Mouse (Mus musculus) 3T3-L1 (cell line): ENCODE measurements around the gene Gnmt.

ENCODE experiments used
- DNase-seq: peaks from one replicate; pipeline ENCODE4 v3.0.0-alpha.2; 2015; ENCODE audit warnings: low read depth, low spot score

Gnmt gene

DNA sequence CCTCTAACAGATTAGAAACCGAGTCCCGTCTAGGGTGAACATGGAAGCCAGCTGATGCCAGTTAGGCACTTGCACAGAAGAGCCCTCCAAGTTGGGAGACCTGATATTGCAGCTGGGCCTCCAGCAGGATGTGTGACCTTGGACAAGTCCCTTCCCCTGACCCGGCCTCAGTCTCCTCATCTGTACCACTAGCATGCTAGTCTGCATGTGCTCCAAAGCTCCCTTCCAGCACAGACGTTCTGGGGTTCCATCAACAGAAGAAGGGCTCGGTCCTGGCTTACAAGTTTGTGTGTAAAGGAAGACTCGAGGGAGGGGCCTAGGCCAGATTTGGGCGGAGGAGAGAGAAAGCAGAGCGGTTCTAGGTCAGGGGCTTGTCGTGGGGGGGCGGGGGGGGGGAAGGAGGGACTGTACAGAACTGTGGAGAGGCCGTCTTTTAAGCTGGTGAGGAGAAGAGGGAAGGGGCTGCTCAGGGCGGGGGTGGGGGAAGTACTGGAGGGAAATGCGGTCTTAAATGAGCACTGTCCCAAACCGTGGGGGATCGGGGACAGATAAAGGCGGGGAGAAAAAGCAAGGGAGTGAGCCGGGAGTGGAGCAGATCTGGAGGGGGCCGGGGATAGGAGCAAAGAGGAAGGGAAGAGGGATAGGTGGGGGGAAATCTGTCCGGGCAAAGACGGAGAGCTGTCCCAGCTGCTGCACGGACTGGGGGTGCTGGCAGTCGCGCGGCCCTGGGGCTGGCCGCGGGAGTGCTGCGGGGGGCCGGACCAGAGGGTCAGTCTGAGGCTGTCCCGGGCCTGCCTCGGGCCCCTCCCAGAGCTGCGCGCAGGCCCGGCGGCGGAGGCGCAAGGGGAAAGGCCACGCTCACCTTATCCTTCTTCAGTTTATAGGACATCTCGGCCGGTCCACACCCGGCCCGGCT is 24.7 kb downstream of the Gnmt start:
- peak; percentile 23 for DNase-seq

DNA sequence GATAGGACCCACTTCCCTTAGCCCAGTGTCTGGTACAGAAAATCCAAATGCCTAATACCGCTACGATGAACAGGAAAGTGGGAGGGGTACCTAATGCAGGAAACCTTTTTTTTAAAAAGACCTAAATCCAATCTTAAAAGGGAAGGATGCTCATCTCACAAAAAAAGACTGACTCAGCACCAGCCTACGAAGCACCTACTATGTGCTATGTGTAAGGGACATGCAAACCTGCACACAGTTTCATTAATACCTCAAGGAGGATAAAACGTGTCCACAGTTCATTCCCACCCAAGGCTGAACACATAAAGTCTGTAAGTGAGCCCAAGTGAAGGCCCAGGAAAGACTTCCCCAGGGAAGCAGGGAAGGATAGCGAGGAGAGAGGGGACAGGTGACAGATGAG is 26.5 kb downstream of the Gnmt start:
- DNase-seq, result no peak

DNA sequence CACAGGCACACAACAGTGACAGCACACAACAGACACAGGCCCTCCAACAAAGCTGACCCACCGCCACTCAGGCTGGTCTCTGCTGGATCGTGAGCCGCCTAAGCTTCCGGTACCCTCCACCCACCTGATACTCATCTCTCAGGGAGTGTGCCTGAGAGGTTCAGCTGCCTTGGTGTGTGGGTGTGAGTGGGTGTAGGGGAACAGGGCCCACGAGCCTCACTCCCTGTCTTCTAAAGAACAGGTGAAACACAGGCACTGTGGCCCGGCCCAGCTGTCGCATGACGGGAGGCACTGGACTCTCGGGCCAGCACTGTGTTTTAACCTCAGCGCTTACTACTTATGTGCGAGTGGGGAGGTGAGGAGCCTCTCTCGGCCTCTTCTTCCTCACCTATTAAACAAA is 26.9 kb downstream of the Gnmt start:
- DNase-seq, result no peak

DNA sequence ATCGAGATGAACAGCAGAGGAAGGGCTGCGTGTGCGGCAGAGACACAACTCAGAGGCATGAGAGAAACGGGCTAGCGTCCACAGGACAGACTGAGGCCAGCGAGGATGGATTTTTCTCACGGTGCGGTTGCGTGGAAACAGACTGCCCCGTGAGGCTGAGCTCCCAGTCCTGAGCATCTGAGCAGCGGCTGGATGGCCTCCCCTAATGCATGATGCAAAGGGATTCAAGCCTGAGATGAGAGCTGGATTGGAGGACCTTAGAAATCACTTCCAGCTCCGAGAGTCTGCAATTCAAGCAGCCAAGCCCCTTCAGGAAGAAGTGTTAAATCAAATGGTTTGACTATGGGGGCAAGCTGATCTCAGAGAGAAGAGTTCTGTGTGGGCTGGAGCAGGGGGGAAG is 27.5 kb downstream of the Gnmt start:
- DNase-seq, result no peak

DNA sequence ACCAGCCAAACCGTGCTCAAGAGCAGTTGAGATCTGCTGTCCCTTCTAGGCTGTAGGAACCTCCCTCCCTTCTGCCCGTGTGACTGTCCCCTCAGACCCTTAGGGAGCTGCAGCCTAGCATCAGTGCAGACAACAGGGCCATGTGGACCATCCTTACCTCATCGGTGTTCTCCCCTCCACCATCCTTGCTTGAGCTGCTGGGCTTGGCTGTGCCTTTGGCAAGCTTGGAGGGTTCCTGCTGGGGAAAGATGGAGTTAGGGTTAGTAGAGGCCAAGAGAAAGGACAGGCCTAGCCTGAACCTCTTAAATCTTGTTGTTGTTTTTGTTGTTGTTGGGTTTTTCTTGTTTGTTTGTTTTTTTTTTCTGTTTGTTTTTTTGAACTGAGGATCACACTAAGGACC is 29.1 kb downstream of the Gnmt start:
- DNase-seq, result no peak

DNA sequence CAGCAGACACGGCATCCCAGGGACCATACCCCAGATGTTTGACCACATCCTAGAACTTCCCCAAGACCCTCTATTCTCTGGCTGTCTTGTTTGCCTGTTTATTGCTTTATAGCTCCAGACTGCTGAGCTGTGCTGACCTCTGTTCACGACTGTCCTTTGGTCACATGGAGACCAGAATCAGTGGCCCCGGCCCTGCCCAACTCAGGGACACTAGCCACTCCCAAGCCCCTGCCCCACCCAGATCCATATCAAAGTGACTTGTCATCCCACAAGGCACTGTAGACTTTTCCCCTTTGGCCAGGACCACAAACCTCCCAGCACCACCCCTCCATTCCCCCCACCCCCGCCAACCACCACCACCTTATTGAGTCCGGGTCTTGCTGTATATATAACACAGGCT is 29.7 kb downstream of the Gnmt start:
- no peak for DNase-seq

DNA sequence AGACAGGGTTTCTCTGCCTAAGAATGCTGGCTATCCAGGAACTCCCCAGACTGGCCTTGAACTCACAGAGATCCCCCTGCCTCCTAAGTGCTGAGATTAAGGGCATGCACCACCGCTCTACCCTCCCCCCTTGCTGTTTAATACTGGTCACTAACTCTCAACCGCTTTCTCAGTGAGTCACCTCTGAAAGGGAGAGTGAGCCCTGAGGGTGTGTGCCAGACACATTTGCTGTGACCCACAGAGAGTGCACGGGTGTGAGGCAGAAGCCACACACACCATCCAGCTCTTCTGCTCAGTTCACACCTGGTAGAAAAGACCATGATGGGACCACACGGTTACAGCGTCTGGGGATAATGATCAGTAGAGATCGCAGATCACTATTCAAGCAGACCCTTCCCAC is 30.5 kb downstream of the Gnmt start:
- DNase-seq, result peak; percentile 80

DNA sequence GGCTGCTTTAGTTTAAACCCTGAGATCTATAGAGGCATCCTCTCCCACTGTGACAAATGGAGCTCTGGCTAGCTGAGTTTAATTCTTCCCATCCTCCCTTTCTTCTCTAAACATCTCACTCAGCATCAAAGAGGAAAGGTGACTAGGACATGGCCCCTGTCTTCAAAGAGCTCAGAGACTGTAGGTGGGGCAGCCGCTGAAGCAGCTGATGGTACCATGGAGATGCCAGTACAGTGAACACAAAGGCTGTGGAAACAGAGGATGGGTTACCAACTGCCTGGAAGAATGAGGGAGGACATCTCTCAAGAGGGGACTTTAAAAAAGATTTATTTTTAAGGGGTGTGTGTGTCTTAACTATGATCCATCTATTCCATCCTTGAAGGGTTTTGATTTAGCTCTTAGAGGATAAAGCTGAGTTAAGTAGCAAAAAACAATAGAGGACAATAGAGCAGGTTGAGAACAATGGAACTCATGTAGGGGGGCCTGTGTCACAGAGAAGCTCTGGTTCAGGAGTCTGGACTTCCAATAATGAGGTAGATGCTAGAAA is 34.4 kb downstream of the Gnmt start:
- no peak for DNase-seq

DNA sequence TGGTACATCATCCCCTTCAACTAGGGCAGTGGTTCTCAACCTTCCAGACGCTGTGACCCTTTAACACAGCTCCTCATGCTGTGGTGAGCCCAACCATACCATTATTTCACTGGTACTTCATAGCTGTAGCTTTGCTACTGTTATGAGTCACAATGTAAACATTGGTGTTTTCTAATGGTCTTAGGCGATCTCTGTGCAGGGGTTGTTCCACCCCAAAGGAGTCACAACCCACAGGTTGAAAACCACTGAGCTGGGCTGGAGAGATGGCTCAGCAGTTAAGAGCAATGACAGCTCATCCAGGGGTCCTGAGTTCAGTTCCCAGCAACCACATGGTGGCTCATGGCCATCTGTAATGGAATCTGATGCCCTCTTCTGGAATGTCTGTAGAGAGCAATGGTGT is 37.6 kb downstream of the Gnmt start:
- DNase-seq, result peak; percentile 75

DNA sequence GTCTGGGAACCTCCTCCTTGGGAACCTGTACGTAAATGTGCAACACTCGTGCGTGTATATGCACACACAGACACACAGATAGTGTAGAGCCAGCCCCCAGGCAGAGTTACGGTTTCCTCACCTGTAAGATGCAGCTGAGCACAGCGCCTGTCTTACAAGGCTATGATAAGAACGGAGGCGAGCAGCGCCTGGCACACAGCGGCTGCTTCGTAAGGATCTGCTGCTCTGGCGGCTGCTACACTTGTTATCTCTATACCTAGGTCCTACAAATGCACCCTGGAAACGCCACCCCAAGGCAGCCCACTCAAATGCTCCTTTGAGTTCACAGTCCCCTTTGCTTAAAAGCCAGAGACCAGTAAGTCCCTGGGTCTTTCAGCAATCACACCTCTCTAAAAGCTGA is 38.3 kb downstream of the Gnmt start:
- DNase-seq, result no peak

DNA sequence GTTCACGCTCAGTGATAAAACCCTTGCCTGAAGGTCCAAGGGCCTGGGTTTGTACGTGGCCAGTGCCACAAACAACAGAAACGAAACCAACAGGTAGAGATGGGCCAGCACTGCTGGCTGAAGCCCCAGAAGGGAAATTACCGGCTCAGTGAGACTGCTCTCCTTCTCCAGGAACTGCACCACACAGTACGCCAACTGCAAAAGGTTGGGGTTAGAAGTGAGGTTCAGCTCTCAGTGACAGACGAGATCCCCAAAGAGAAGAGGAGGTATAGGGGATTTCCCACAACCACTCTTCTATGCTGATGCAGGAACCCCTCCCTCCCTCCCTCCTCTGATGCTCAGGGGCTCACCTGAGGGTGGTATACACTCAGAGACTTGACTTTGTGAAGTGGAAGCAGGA is 43.1 kb downstream of the Gnmt start:
- no peak for DNase-seq

DNA sequence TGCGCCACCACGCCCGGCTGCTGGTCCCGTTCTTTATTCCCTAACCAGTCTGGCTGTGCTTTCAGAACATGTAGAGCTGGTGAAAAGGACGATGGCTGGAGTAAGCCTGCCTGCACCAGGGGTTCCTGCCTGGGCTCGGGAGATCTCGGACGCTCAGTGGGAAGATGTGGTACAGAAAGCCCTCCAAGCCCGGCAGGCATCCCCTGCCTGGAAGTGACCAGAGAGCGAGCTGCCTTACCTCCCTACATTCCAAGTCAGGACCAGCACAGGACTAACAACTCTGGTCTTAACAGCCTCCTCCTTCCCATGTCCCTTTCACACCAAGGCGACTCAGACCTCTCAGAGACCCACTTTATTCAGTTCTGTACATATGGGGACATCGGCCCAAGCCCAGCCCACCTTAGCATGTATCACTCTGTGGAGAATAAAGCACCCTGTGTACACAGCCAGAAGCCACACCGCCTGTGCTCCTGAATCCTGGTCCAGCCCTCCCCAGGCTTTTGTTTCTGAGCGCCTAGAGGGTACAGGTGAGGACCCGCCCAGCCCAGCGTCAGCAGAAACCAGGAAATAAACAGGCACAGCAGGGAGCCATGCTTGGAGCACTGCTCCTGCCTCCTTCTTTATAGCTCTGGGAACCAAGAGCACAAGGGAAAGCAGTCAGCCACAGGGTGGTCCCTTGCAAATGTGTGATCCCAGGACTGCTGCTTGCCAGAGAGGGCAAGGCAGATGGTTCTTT is 46.1 kb downstream of the Gnmt start:
- no peak for DNase-seq

DNA sequence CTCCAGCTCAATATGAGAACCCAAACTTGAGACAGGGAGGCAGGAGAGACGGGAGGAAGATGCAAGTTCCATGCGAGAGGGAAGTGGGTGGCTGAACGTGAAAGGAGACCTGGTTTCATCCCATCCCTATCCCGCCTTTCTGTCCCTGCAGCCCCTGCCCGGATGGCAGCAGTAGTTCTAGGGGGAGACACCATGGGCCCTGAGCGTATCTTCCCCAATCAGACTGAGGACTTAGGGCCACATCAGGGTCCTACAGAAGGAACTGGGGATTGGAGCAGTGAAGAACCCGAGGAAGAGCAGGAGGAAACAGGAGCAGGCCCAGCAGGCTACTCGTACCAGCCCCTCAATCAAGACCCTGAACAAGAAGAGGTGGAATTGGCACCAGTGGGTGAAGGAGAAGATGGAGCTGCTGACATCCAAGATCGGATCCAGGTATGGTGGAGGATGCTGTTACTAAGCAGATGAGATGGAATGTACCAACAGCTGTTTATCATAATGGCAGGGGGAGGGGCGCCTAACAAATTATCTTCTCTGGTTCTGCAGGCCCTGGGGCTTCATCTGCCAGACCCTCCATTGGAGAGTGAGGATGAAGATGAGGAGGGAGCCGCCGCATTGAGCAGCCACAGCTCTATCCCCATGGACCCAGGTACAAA is 47.4 kb downstream of the Gnmt start:
- DNase-seq, result peak; percentile 23

DNA sequence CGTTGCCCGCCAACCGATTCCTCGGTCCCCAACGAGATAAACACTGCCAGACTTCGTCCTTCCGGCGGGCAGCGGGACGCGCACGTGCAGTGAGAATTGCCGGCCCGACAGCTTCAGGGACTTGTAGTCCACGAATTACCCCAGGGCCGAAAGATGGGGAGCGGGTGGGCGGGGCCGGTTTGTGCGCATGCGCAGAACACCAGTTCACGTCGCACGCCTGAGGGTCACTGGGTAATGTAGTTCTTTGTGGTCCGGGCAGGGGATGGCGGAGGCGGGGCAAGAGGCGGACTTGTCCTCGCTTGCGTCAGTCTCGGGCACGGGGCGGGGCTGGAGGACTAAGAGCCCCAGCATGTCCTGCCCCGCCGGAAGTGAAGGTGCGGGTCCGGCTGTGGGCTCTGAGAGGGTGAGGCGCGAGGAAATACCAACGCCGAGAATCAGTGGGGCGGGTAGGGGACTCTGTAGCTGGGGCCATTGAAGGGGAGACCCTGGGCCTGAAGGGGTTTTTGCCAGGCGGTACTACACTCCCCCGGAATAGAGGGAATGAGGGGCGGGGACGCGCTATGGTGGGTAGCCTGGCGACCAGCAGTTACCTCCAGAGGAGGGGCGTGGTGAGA is 48.1 kb downstream of the Gnmt start, which contains the start of gene Klhdc3:
TSS of gene Klhdc3 (minus strand) at position 155 of the 614 bp plus-strand sequence.
- peak; percentile 99 for DNase-seq

DNA sequence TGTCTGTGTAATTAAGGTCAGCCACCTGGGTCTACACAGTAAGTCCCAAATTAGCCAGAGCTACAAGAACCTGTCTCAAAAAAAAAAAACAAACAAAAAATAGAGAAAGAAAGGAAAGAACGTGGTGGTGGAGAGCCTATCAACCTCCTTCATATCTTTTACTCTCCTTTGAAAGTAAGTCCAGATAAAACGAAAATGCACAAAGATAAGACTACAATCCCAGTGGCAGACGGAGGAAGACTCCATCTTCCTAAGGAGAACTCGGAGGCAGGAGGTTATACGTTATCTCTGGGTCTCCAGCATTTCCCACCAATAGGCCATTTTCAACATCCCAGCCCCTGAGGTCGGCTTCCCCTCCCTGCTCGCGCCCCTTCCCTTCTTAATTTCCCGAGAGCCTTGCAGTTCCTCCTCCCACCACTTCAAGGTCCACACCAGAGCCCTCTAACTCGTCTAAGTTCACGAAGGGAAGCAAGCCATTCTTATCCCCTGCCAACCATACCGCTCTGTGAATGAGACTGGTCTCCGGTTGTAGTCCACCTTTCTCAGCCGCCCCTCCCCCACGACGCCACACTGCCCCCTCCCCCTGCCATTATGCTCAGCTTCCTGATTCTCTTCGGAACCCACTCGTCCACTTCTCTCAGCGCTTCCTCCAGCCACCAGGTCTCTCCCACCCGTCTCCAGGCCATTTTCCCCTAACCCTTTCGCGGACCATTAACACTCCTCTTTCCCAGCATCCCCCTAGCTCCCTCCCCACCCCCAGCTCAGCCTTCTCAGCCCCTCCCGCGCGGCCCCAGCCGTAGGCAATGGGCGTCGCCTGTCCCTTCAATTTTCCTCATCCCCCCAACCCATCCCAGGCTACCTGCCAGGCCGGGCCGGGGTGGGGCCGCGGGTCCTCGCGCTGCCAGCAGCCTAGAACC is 48.9 kb downstream of the Gnmt start:
- peak; percentile 66 for DNase-seq

DNA sequence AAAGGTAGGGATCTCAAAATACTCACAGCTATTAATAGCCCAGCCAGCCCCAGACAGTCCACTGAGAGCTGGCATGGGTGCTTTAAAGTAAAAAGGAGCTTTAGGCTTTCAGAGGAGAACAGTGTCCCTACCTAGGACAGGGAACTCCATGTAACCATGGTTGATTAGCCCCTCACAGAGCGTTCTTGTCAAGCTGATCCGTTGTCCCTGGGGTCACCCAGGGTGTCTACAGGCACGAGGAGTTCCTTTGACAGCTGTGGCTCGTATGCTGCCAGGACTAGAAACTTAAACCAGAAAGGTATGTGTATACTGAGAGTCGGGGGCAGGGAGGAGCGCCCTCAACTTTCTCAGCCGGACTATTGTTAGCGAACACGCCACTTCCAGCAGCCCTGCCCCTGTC is 50.1 kb downstream of the Gnmt start:
- DNase-seq, result no peak

DNA sequence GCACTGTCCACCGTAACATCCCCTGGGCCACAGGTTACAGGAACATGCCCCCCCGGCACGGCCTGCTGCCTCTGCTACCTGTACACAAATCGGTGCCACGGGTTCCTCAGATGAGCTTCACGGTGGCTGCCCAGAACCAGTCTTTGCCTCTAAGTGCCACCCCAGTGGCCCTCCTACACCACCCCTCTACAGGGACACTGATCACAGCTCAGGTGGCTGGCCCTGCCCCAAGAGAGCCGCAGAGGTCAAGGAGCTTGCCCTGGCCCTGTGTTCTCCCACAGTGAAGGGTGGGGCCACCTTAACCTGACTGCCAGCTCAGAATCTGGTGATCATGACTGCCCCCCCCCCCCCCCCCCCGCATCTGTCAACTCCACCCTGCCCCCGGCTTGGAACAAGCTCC is 50.6 kb downstream of the Gnmt start, which contains the start of gene Mea1:
TSS of gene Mea1 (plus strand) at position 378 of the 400 bp plus-strand sequence.
- no peak for DNase-seq
